Mouse (Mus musculus): ENCODE data around the gene Fam214b.

Fam214b gene

DNA sequence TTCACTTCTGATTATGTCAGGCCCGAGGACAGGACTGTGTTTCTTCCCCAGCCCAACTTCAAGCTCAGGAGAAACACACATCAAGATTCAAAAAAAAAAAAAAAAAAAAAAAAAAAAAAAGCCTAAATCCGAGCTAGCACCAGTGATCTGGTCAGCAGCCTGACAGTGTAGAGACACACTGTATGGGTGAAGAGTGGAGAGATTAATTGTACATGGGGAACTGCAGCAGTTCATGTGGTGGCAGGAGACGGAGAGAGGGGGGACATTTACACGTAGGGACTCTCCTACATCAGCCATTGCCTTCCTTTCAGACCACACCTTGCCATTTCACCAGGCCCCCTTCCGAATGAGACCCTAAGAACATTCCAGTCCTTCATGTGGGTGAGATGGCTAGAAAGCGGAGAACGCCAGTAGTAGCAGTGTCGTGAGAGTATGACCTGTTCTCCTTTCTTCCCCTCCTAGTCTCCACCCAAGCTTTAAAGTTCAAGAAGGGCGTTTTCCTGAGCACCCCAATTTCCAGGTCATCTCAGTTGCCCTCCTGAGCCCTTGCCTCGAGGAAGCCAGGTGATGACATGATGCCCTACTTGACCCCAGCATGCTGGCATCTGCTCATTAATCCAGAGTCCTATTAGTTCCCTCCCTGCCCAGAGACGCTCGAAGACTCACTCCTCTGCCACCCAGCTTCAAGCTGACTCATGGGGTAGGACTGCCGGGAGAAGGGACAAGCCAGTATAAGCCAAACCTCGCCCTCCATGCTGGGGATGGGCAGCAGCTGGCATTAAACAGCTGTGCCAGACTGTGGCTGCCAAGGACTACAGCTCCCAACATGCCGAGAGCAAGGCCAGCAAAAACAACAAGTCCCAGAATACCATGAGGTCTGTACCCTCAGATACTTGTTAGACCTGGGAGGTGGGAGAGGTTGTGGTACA, 7.2 kb downstream of the Fam214b start:
- no peak for DNase-seq (ENCODE audit: low read depth, low spot score)

DNA sequence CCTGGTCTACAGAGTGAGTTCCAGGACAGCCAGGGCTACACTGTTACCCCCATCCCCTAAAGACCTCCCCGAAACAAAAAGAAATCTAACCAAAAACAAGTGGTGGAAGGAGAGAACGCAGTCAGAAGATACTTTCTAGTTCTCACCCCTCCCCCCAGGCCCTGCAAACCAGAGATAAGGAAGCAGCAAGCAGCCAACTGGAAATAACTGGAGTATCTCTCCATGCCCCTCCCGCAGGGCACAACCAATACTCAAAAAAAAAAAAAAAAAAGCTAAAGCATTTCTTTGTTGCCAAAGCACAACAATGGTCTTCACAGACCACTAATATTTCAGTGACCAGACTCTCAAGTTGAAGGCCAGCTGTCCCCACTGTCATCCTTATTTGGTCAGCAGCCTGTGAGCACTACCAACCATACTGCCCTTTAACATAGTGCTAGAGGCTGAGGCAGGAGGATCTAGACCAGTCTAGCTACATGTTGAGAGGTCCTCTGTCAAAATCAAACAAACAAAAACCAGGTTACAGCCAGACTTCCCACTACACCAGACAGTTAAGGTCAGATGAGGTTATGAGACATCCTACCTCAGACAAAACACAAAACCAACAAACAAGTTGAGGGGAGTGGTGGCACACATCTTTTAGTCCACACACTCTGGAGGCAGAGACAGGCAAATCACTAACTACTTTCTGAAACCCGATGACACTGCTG, 8.0 kb downstream of the Fam214b start:
- DNase-seq (ENCODE audit: low read depth, low spot score): no peak

DNA sequence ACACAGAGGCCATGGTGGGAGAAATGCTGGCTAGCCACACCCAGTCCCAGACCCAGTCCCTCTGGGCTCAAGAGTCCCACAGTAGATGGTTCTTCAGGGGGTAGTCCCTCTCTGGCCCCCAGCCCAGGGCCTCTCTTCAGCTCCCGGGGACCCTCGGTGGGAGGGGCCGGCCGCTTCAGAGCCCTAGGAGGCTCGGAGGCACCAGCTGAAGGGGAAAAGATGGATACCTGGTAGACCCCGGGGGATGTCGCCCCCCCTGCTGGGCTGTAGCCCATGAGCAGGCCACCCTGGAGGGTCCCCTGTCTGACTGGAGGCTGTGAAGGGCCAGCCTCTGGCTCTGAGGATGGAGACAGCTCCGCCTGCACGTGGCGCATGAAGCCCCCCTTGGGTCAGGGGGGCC, 9.7 kb downstream of the Fam214b start:
- no peak for DNase-seq (ENCODE audit: low read depth, low spot score)

DNA sequence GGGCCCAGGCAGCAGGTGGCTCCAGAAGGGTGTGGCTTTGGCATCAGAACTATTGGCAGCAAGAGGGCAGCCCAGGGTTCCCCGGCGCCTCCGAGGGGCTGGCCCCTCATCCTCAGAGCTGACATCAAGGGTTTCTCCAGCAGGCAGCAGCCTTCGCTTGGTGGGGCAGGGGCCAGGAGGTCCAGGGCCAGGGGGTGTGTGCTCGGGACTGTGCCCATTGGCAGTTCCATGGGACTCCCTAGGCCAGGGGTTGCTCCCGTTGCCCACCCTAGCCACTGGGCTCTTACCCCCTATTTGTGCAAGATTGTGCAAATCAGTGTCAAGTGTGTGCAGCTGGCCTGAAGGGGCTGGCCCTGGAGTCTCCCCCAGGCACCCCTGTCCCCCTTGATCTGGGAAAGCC, 10.2 kb downstream of the Fam214b start:
- no peak for DNase-seq (ENCODE audit: low read depth, low spot score)

GRCm38 (mm10) chr4:43033481-43033880, 12.5 kb downstream of the Fam214b start:
- no peak for DNase-seq (ENCODE audit: low read depth, low spot score)

- no peak for DNase-seq (ENCODE audit: low read depth, low spot score)
Measured at GRCm38 (mm10) chr4:43032501-43032900, 13.5 kb downstream of the Fam214b start.

GRCm38 (mm10) chr4:43031237-43031995, 14.6 kb downstream of the Fam214b start, which contains the start of gene Stoml2:
Stoml2 (minus strand) TSS chr4:43031710.
- peak; percentile 97 for DNase-seq (ENCODE audit: low read depth, low spot score)

GRCm38 (mm10) chr4:43030780-43031230, 15.2 kb downstream of the Fam214b start:
- DNase-seq (ENCODE audit: low read depth, low spot score): peak; percentile 74

GRCm38 (mm10) chr4:43030352-43030751, 15.7 kb downstream of the Fam214b start:
- DNase-seq (ENCODE audit: low read depth, low spot score): no peak

GRCm38 (mm10) chr4:43029749-43030148, 16.3 kb downstream of the Fam214b start:
- no peak for DNase-seq (ENCODE audit: low read depth, low spot score)

GRCm38 (mm10) chr4:43029121-43029520, 16.9 kb downstream of the Fam214b start:
- no peak for DNase-seq (ENCODE audit: low read depth, low spot score)

DNA sequence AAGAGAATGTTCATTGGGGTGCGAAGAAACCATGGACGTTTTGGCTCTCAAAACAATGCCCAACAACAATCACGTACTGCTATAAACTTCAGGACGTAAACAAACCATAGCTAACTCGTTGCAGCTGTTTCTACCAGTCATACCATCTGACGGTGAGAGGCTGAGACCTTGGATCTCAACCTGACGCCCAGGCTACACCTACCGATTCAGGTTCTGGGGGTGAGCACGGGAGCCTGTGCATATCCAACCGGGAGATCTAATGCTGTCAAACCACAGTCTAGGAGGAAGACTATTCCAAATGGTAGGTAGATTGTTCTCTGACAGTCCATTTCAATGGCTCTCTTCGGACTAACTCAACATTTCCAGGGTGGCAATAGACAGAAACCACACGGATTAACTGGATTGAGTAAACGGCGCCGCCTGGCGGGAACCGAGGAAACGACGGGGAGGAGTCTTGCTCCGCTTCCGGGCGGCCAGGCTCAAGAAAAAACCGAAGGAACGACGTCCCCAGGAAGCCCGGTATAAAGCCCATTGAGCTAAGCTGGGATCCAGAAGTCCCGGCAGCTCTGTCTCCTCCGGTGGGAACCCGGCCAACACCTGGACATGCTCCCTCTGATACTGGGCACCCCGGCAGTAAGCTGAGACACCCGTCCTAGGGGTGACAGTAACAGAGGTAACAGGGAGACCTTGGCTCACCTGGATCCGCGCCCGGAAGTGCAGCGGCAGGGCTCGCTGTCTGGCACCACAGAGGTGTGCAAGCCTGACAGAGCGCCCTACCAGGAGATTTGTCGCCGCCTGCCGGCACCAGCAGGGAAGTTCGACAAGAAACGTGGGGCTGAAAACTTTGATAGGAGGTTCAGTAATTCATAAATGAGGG, 20.7 kb downstream of the Fam214b start, which contains the start of gene Pigo:
TSS of gene Pigo (minus strand) at position 736 of the 877 bp plus-strand sequence.
- DNase-seq (ENCODE audit: low read depth, low spot score): peak; percentile 91

DNA sequence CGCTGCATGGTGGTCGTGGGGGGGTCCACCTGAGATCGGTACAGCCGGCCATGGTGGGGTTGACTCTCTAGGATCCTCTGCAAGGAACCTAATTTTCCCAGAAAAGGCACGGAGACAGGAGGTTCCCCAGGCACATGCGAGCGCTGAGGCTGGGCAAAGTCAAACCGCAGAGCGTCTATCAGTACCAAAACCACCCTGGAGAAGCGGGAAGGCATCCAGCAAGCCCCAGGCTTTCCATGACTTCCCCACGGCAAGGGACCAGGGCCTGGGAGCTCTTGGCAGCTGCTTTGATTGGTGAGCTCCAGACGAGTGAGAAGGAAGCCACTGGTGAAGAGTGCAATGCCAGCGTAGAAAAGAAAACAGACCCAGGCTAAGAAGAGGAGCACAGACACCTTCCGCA, 21.3 kb downstream of the Fam214b start:
- no peak for DNase-seq (ENCODE audit: low read depth, low spot score)

- peak; percentile 74 for DNase-seq (ENCODE audit: low read depth, low spot score)
Measured at GRCm38 (mm10) chr4:43021341-43021740, 24.7 kb downstream of the Fam214b start.

GRCm38 (mm10) chr4:43020876-43021275, 25.1 kb downstream of the Fam214b start:
- DNase-seq (ENCODE audit: low read depth, low spot score): peak; percentile 45

- no peak for DNase-seq (ENCODE audit: low read depth, low spot score)
Measured at GRCm38 (mm10) chr4:43019641-43020465, 26.2 kb downstream of the Fam214b start.

- DNase-seq (ENCODE audit: low read depth, low spot score): no peak
Measured at GRCm38 (mm10) chr4:43019176-43019575, 26.8 kb downstream of the Fam214b start.

DNA sequence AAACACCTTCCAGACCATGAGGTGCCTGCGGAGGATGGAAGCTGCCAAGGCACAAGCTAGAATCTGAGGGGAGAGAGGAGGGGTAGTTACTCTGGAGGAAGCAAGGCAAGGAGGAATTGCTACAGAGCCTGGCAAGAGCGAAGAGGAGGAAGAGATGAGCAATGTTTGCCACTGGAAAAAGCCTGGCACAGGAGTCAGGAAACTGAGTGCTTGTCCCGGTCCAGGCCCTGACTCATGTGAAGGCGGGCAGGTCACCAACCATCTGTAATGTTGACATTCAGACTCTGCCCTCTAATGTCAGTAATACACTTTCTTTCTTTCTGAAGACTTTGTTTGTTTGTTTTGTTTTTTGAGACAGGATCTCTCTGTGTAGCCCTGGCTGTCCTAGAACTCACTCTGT, 27.9 kb downstream of the Fam214b start:
- no peak for DNase-seq (ENCODE audit: low read depth, low spot score)

DNA sequence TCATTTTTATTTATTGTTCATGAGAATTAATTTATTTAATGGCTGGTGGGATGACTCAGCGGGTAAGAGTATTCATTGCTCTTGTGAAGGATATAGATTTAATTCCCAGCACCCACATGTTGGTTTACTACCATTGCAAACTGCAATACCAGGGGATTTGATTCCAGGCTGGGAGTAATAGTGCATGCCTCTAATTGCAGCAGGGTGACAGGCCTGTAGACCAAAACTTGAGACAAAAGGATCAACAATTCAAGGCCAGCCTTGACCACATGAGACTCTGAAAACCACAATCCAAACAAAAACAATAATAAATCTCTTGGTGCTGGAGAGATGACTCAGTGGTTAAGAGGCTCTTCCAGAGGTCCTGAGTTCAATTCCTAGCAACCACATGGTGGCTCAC, 33.9 kb downstream of the Fam214b start:
- no peak for DNase-seq (ENCODE audit: low read depth, low spot score)
